Mouse (Mus musculus) right cerebral cortex, postnatal 25 days (tissue): ENCODE measurements around the gene Polr2g.

Experiments used
- DNase-seq: peaks from one replicate; pipeline ENCODE4 v3.0.0; 2022

The Polr2g gene

GRCm38 (mm10) chr19:8817001-8817400 lies 18.6 kb upstream of the Polr2g start:
- no peak for DNase-seq

DNA sequence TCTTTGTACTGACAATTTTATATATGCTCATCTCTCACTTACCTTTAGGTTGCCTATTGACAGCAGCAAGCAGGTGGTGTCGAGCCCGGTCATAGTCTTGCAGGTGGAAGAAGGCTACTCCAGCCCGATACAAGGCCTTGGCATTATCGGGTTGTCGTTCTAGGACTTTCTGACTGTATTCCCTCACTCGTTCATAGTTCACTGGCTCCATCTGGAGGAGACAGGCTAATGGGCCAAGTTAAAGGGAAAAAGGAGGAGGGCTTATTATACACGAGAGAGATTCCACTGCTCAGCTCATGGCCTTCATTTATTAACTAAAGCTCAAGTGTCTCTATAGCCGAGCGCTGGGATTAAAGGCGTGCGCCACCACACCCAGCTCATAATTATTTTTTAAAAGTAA lies 17.4 kb upstream of the Polr2g start:
- DNase-seq = no peak

GRCm38 (mm10) chr19:8806810-8807209 lies 8.4 kb upstream of the Polr2g start:
- no peak for DNase-seq

DNA sequence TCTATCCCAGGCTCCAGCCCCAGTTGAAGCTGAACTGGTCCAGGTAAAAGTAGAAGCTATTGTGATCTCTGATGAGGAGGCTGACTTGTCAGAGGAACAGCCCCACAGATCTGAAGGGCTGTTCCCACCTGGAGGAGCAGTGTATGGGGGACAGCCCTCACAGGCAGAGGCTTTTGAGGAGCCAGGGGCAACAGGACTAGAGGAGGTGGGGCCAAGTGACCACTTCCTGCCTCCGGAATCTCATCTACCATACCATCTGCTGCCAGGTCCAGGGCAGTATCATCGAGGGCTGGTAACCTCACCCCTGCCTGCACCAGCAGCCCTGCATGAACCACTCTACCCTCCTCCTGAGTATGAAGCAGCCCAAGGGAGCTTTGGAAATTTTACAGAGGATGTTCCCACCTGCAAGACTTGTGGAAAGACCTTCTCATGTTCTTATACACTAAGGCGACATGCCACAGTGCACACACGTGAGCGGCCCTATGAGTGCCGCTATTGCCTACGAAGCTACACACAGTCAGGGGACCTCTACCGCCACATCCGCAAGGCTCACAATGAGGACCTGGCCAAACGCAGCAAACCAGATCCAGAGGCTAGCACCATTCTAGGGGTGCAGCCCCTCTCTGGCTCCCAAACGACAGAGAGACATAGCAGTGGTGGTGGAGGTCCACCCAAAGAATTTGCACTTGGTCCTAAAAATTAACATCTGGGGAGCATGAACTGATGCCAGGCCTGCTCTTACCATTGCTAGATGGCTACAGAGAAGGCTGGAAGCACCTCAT lies 5.7 kb upstream of the Polr2g start:
- DNase-seq = no peak

GRCm38 (mm10) chr19:8803204-8803780 lies 4.9 kb upstream of the Polr2g start:
- no peak for DNase-seq

DNA sequence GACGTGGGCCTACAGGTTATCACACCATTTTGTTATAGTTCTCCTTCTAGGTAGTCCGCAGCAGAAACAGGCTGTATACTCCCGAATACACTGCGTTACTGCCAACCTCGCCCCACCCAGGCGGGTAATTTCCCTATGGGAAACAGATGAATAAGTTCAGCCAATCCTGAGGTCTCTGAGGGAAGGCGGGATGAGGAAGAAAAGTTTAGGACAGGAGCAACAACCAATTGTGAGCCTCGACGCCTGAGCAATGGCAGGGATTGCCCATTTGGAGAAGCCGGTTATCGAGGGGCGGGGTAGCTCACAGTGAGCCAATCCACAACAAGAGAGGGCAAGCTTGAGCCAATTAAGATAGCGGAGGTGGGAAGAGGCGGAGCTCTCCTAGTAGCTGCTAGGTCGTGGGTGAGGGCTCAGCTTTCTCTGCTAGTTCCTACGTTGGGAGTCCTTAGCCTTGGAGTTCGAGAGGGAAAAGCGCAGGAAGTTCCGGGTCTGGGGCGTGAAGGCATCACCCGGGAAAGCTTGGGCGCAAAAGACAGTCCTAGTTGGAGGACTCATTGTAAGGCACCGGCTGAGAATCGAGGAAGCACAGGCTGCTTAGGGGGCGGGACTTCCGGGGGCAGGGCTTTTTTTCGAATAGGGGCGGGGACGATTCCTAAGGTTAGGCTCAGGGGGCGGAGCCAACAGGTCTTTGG lies 3.9 kb upstream of the Polr2g start, which contains the start of gene Zbtb3:
Gene Zbtb3 (plus strand): TSS at position 426 of the 692 bp plus-strand sequence.
- DNase-seq = peak; percentile 95

DNA sequence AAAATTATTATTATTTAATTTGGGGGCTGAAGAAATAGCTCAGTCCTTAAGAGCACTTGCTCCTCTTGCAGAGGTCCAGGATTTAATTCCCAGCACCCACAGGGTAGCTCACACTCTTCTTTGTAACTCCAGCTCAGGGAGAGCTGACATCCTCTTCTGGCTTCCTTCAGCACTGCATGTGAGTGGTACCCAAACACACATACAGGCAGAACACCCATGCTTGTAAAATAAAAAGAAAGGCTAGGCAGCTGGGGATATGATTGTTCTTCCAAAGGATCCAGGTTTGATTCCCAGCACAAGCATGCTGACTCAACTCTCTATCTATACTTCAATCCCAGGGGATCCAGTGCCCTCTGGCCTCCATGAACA lies 554 bp upstream of the Polr2g start:
- no peak for DNase-seq

- no peak for DNase-seq
Observed at GRCm38 (mm10) chr19:8790171-8790570, 8.2 kb downstream of the Polr2g start.

DNA sequence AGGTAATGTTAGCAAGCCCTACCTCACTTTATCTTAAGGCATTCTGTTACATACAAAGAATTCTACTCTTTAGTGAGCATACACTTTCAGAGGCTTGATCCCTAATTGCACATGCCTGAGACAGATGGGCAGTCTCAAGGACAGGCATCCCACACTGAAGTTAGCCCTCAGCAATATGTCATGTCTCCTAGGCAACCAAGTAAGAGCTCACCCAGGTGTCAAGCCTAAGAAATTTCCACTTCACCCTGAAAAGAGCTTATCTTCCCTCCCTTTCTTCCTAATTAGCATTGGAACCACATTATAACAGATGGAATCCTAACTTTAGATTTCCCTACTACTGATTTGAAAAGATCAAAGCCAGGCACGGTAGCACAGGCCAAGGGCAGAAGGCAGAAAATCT lies 9.2 kb downstream of the Polr2g start:
- no peak for DNase-seq

GRCm38 (mm10) chr19:8788521-8788920 lies 9.9 kb downstream of the Polr2g start:
- no peak for DNase-seq

DNA sequence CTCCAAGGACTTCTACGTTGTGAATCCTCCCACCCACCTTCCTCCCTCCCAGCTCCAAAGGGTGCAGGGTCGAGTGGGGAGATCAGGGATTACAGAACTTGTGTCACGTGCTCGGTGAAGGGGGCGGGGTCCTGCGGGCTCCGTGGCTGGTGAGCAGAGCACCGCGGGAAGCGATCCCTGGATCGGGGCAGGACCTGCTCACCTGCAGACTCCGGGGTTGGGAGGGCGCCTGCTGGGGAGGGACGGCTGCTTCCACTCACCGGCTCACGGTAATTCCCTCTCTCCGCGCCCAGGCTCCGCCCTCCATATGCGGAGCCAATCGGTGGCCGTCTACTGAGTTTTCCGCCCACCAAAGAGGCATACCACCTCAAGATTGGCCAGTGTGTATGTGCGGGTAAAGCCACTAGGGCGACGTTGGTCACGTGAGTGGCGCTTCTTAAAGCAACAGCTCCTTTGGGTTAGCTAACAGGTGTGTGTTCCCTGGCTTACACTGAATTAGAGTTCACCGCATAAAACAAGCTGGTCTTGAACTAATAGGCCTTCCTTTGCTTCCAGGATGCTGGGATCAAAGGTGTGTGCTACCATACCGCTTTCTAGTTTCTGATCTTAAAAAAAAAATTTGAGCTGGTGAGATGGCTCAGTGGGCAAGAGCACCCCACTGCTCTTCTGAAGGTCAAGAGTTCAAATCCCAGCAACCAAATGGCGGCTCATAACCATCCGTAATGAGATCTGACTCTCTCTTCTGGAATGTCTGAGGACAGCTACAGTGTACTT lies 12.2 kb downstream of the Polr2g start, which contains the start of gene Taf6l:
Gene Taf6l (minus strand): TSS at position 410 of the 774 bp plus-strand sequence.
- DNase-seq = peak; percentile 89

DNA sequence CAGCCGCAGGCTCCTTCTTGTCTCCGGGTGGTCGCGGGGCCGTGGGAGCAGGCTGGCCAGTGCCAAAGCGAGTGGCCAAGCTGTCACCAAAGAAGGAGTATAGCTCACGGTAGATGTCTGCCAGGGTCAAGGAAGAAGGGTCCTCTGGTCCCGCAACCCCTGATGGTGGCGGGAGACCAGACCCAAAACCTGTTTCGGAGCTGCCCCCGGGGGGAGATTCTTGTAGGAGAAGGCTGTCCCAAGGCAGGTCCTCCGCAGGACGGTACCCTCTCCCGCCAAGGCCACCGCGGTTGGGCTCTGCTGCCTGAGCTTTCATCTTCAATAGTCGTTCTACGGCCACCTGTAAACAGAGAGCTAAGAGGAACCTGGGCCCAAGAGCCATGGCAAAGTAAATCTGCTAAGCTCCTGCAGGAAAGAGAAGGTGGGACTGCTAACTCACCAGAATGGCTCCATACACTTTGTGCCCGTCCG lies 23.4 kb downstream of the Polr2g start:
- DNase-seq = no peak

- DNase-seq = peak; percentile 97
Observed at GRCm38 (mm10) chr19:8774086-8774835, 24.1 kb downstream of the Polr2g start, which contains the start of gene Tmem179b. Gene Tmem179b, minus strand, starts transcription at chr19:8774467.

DNA sequence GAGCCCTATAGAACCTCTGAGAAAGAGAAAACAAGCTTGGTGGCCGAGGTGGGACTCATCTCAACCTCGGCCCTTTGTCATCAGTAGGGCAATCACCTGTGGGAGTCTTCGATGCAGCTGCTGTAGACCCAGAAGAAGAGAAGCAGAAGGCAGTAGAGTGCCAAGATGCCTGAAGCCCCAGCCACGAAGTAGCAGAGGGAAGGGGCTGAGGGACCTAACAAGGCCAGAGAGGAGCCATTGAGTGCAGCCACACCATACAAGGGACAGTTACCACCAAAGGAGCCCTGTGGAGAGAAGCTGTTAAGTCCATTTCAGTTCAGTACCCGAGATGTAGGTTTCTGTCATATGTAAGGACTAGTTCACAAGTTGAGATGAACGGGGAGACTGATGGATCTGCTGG lies 25.0 kb downstream of the Polr2g start:
- DNase-seq = no peak

GRCm38 (mm10) chr19:8772996-8773395 lies 25.4 kb downstream of the Polr2g start:
- no peak for DNase-seq

- peak; percentile 79 for DNase-seq
Observed at GRCm38 (mm10) chr19:8770567-8771270, 27.7 kb downstream of the Polr2g start, which contains the start of gene Tmem223. Gene Tmem223, plus strand, starts transcription at chr19:8770996.

DNA sequence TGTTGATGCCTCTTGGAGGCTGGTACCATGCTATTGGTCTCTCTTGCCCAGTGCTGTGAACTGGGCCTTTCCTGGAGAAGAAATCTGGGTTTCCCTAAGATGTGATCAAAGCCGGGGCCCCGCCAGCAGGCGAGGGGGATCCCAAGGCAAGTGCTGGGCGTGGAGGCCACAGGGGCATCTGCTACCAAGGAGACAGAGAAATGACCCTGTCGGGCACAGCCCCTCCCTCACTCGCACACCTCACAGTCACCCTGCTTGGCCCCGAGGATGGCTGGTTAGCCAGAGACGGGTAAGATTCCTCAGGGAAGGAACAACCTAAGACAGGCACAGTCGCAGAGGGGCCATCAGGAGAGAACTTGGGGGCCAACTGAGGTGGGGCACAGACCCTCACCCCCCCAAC lies 32.8 kb downstream of the Polr2g start:
- no peak for DNase-seq

DNA sequence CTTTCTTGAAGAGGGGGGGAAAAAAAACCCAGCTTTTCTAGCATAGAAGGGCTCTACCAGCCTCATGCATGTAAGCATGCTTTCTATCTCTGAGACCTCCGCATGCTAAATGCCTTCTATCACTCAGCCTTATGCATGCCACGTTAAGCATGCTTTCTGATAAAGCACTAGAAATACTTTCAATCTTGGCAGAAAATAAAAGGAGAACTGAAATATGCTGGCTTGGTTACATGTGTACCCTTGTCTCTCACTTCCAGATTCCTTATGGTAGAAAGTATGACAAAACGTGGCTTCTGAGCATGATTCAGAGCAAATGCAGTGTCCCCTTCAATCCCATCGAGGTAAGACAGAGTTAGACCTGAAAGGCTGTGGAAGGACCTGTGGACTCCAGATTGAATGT lies 35.1 kb downstream of the Polr2g start:
- DNase-seq = no peak

DNA sequence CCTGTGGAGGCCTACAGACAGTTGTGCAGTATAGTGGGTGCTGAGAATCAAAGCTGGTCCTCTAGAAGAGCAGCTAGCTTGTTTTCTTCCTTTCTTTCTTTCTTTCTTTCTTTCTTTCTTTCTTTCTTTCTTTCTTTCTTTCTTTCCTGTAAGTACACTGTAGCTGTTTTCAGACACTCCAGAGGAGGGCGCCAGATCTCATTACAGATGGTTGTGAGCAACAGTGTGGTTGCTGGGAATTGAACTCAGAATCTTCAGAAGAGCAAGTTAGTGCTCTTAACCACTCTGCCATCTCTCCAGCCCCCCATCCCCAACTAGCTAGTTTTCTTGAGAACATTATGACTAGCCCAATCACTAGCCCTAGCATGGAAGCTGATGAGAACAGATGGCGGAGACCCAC lies 37.6 kb downstream of the Polr2g start:
- no peak for DNase-seq

DNA sequence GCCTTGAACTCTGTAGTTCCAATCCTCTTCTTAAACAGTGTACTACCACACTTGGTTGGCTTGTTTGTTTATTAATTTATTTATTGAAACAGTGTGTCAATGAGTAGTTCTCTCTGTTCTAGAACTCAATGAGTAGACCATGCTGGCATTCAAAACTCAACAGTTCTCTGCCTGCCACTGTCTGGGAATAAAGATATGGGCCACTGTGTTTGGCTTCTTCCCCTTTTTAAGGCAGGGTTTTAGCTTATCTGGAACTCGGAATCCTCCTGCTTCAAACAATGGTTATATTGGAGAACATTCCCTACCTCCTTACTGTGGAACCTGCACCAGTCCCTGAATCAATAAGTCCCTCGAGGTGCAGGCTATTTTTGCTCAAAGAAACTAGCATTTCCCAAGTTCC lies 39.5 kb downstream of the Polr2g start:
- no peak for DNase-seq

- no peak for DNase-seq
Observed at GRCm38 (mm10) chr19:8757471-8757998, 40.8 kb downstream of the Polr2g start.
